Mouse (Mus musculus) kidney, adult 2 months (tissue): ENCODE results near the gene AI467606.

ENCODE experiments used
- CTCF ChIP-seq: fragments of 200-500 bp; conservative IDR thresholded peaks from 2 replicates; pipeline ENCODE4 v1.5.1; 2011; ENCODE audit warnings: low read depth, mild to moderate bottlenecking, control low read depth, low read length, moderate library complexity, mixed read lengths; ENCODE audit not compliant: insufficient read depth, insufficient read length
- POLR2A ChIP-seq: fragments of 200-500 bp; IDR thresholded peaks from one replicate; pipeline ENCODE4 v1.6.1; 2011; ENCODE audit warnings: low read depth, low read length, control low read depth

GRCm38 (mm10) chr7:127065538-127065937 is 25.6 kb upstream of the AI467606 start:
- no peak for TF ChIP-seq CTCF
- no peak for TF ChIP-seq POLR2A
